Mouse (Mus musculus) ovary, postnatal 14 days (tissue): Measurements from ENCODE around the gene Npb.

Source experiments
- DNase-seq: peaks from one replicate; pipeline ENCODE4 v3.0.0; 2022; ENCODE audit warnings: low spot score

The Npb gene

GRCm38 (mm10) chr11:120632559-120633519 lies 24.6 kb downstream of the Npb start:
- DNase-seq, result peak; percentile 57

GRCm38 (mm10) chr11:120633520-120634343 lies 25.5 kb downstream of the Npb start, which contains the start of gene Mafg:
TSS of gene Mafg (minus strand) at chr11:120633600.
- DNase-seq, result peak; percentile 89

- no peak for DNase-seq
Observed at GRCm38 (mm10) chr11:120634810-120635209, 26.5 kb downstream of the Npb start.

GRCm38 (mm10) chr11:120641255-120641654 lies 33.0 kb downstream of the Npb start:
- DNase-seq, result no peak

- no peak for DNase-seq
Observed at GRCm38 (mm10) chr11:120641869-120642268, 33.6 kb downstream of the Npb start.

GRCm38 (mm10) chr11:120642939-120643600 lies 34.8 kb downstream of the Npb start:
- DNase-seq, result no peak

- peak; percentile 88 for DNase-seq
Observed at GRCm38 (mm10) chr11:120643601-120643987, 35.3 kb downstream of the Npb start, which contains the start of gene Pycr1. TSS of gene Pycr1 (minus strand) at chr11:120643769.

GRCm38 (mm10) chr11:120647047-120647830 lies 39.0 kb downstream of the Npb start:
- DNase-seq, result no peak

- no peak for DNase-seq
Observed at GRCm38 (mm10) chr11:120648001-120648476, 39.8 kb downstream of the Npb start, which contains the start of gene Myadml2. TSS of gene Myadml2 (minus strand) at chr11:120648158.

GRCm38 (mm10) chr11:120651872-120652271 lies 43.6 kb downstream of the Npb start:
- no peak for DNase-seq

GRCm38 (mm10) chr11:120654741-120655140 lies 46.5 kb downstream of the Npb start:
- DNase-seq, result no peak

- DNase-seq, result no peak
Observed at GRCm38 (mm10) chr11:120657301-120657700, 49.0 kb downstream of the Npb start.
